Mouse (Mus musculus) heart, embryonic 16.5 days (tissue): ENCODE measurements around the gene H2-Q2. TPM values are rescaled to one million over a fixed set of nuclear protein-coding genes. Genes with fewer than 3 reads are reported as not detected.
A peak's percentile ranks its signal among the peaks of the same experiment; 100 is the strongest.
"Not testable (repeated sequence)": the region's sequence is repeated elsewhere in the genome, so short reads cannot be mapped to it uniquely, and the experiment has no call there.

Source experiments
- ATAC-seq: fragments of 200-750 bp; cut with Nextera tagmentation; replicated peaks from 2 replicates; pipeline ENCODE4 v1.8.0; 2017; ENCODE audit warnings: moderate number of reproducible peaks; ENCODE audit not compliant: insufficient read depth, low FRiP score; ENCODE audit errors: extremely low read depth
- H3K27ac ChIP-seq: fragments of 300-500 bp; sonication (generic); 2 replicates; pipeline ENCODE4 v1.5.1; 2014; ENCODE audit warnings: mild to moderate bottlenecking, low read length, control low read depth, moderate library complexity
- H3K27me3 ChIP-seq: fragments of 300-500 bp; sonication (generic); 2 replicates; pipeline ENCODE4 v1.6.1; 2014; ENCODE audit warnings: low read length, mixed read lengths; ENCODE audit not compliant: control insufficient read depth, insufficient read depth
- H3K36me3 ChIP-seq: fragments of 300-500 bp; sonication (generic); 2 replicates; pipeline ENCODE4 v1.6.1; 2014; ENCODE audit not compliant: control insufficient read depth, insufficient read depth
- H3K4me1 ChIP-seq: fragments of 300-500 bp; sonication (generic); 2 replicates; pipeline ENCODE4 v1.6.1; 2014; ENCODE audit warnings: low read length, mixed read lengths; ENCODE audit not compliant: control insufficient read depth, insufficient read depth
- H3K4me2 ChIP-seq: fragments of 300-500 bp; sonication (generic); 2 replicates; pipeline ENCODE4 v1.6.1; 2014; ENCODE audit warnings: low read depth, mild to moderate bottlenecking, control low read depth, low read length
- H3K4me3 ChIP-seq: fragments of 300-500 bp; sonication (generic); 2 replicates; pipeline ENCODE4 v1.5.1; 2014; ENCODE audit warnings: mild to moderate bottlenecking, control low read depth, low read length
- H3K9ac ChIP-seq: fragments of 300-500 bp; sonication (generic); 2 replicates; pipeline ENCODE4 v1.6.1; 2014; ENCODE audit warnings: low read length, control low read depth
- H3K9me3 ChIP-seq: fragments of 300-500 bp; sonication (generic); replicated peaks from 2 replicates; pipeline ENCODE4 v1.6.1; 2016; ENCODE audit warnings: low read length; ENCODE audit not compliant: control insufficient read depth
- WGBS: fragments of 180-500 bp; shearing (Covaris S2); extraction: QIAGEN DNeasy Blood & Tissue Kit; methylation state at CpG from one replicate; pipeline ENCODE4 v1.1.7; 2014; 5-methylcytosine and 5-hydroxymethylcytosine counted together
- polyA plus RNA-seq: library from polyadenylated mRNA; unstranded; fragments of >200 nt; fragmentation: Nextera tagmentation; extraction: Ambion mirVana; gene quantifications from 2 replicates; pipeline ENCODE4 v1.2.1, GENCODE M21; 2015

The H2-Q2 gene
- polyA plus RNA-seq, 1 experiment from 2014 or later: 2.1 TPM

DNA sequence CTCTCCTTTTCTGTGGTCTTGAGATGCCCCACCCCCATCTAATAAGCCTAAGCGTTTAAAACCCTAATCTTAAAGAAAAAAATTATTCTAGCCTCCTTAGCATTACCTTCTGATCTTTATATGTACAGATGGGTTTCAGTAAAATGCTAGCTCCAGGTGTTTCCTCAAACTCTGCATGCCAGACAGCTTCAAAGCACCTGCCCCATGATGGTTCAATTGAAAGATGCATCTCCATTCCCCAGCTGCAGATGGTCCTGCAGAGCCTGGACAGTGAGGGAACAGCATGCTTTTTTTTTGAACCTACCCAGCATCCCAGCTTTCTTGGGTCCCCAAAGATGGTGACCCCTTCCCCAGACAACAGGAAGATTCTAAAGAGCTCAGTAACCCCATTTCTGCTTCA lies 15.0 kb downstream of the H2-Q2 start:
- H3K4me1 ChIP-seq: 0 out of 2 replicates have a peak, but pooled peaks cover 5% of the 10 kb centered on the region
- no peak for ATAC-seq
- no peak overlapping the region for H3K4me3 ChIP-seq
- no peak overlapping the region for H3K27ac ChIP-seq
- H3K27me3 ChIP-seq: peaks cover 2% of the 10 kb centered on the region; the same call in 1 of the 2 replicates
- no peaks in the 10 kb centered on the region for H3K36me3 ChIP-seq
- H3K9ac ChIP-seq: no peak overlapping the region
- no peak overlapping the region for H3K4me2 ChIP-seq
- WGBS: 26% methylated on average over 1 of the region's 1 CpGs
- no peaks in the 10 kb centered on the region for H3K9me3 ChIP-seq

DNA sequence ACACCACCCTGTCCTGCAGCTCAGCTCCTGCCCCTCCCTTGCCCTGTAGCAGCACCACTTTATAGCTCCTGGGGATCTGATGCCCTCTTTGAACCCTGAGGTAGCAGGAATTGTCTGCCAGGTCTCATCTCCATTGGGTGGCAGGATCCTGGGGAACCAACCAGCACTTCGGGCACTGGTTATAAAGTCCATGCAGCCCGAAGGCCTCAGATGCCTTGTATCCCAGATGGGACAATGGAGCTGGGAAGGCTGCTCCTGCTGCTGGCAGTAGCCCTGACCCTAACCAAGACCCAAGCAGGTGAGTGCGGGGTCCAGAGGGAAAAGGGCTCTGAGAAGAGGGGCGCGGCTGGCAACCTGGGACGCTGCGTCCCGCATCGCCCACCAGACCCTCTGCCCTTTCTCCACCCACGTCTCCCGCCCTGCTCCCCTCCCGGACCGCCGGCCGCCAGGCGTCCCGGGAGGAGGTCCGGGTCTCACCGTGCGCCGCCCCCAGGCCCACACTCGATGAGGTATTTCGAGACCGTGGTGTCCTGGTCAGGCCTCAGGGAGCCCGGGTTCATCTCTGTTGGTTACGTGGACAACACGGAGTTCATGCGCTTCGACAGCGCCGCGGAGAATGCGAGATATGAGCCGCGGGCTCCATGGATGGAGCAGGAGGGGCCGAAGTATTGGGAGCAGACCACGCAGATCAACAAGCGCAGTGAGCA lies 16.9 kb downstream of the H2-Q2 start:
- Histone ChIP-seq H3K27me3 (peaks cover 2% of the 10 kb centered on the region; the same call in 1 of the 2 replicates), H3K4me1 (0 out of 2 replicates have a peak, but pooled peaks cover 5% of the 10 kb centered on the region), H3K9me3 (0 out of 2 replicates have a peak, but pooled peaks cover 6% of the 10 kb centered on the region), H3K9ac (peak overlapping the region; percentile 48), H3K4me3 (peak overlapping the region; percentile 51), H3K36me3 (no peaks in the 10 kb centered on the region), H3K27ac (no peak overlapping the region), H3K4me2 (peak overlapping the region; percentile 74)
- 9% methylated on average over 38 of the region's 38 CpGs for WGBS
- ATAC-seq: no peak

DNA sequence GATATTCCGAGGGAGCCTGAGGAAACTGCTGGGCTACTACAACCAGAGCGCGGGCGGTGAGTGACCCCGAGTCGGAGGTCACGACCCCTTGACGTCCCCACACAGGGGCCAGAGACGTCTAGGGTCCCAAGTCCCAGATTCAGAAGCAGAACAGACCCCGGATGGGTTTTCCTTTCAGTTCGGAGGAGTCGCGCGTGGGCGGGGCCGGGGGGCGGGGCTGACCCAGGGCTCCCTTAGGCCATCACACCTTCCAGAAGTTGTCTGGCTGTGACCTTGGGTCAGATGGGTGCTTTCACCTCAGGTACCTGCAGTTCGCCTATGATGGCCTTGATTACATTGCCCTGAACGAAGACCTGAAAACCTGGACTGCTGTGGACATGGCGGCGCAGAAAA lies 17.4 kb downstream of the H2-Q2 start:
- Histone ChIP-seq H3K27ac (no peak overlapping the region), H3K4me1 (0 out of 2 replicates have a peak, but pooled peaks cover 5% of the 10 kb centered on the region), H3K27me3 (peaks cover 2% of the 10 kb centered on the region; the same call in 1 of the 2 replicates), H3K4me2 (peak overlapping the region; percentile 74), H3K9me3 (0 out of 2 replicates have a peak, but pooled peaks cover 6% of the 10 kb centered on the region), H3K4me3 (peak overlapping the region; percentile 51), H3K36me3 (no peaks in the 10 kb centered on the region), H3K9ac (peak overlapping the region; percentile 48)
- 18% methylated on average over 21 of the region's 21 CpGs for WGBS
- ATAC-seq: no peak

DNA sequence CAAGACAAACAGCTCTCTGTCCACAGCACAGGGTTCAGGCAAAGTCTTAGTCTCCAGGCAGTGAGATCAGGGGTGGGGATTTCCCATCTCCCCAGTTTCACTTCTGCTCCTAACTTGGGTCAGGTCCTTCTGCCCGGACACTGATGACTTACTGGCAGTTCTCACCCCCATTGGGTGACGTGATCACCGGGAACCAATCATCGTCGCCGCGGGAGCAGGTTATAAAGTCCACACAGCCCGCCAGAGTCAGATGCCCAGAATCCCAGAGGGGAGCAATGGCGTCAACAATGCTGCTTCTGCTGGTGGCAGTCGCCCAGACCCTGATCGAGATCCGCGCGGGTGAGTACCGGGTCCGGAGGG lies 37.3 kb downstream of the H2-Q2 start, which contains the start of gene H2-Q4:
Gene H2-Q4, plus strand, starts transcription at position 249 of the 360 bp plus-strand sequence.
- H3K27me3 ChIP-seq: no peaks in the 10 kb centered on the region
- H3K4me3 ChIP-seq: peak within 1 kb of the TSS; percentile 71
- peak within 1 kb of the TSS; percentile 81 for H3K9ac ChIP-seq
- under 1% methylated on average over 16 of the region's 16 CpGs for WGBS
- ATAC-seq: peak; percentile 96
- H3K9me3 ChIP-seq: peaks cover 2% of the 10 kb centered on the region; the same call in 1 of the 2 replicates
- no peak within 1 kb of the TSS for H3K27ac ChIP-seq
- H3K4me2 ChIP-seq: peak within 1 kb of the TSS; percentile 99
- H3K4me1 ChIP-seq: no peaks in the 10 kb centered on the region
- no peaks in the 10 kb centered on the region for H3K36me3 ChIP-seq

DNA sequence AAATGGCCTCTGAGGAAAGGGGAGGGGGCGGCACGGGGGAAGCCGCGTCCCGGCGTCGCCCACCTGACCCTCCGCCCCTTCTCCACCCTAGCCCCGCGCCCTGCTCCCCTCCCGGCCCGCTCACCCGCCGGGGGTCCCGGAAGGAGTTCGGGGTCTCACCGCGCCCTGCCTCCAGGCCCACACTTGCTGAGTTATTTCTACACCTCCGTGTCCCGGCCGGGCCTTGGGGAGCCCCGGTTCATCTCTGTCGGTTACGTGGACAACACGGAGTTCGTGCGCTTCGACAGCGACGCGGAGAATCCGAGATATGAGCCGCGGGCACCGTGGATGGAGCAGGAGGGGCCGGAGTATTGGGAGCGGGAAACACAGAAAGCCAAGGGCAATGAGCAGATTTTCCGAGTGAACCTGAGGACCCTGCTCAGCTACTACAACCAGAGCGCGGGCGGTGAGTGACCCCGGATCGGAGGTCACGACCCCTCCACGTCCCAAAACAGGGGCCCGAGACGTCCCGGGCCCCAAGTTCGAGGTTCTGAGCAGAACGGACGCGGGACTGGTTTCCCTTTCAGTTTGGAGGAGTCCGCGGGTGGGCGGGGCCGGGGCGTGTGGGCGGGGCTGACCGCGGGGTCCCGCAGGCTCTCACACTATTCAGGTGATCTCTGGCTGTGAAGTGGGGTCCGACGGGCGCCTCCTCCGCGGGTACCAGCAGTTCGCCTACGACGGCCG lies 37.8 kb downstream of the H2-Q2 start:
- Histone ChIP-seq H3K9me3 (peaks cover 2% of the 10 kb centered on the region; the same call in 1 of the 2 replicates), H3K36me3 (no peaks in the 10 kb centered on the region), H3K27me3 (no peaks in the 10 kb centered on the region), H3K9ac (peak overlapping the region; percentile 81), H3K4me2 (peak overlapping the region; percentile 99), H3K4me1 (no peaks in the 10 kb centered on the region), H3K4me3 (peak overlapping the region; percentile 71), H3K27ac (no peak overlapping the region)
- 1% methylated on average over 55 of the region's 70 CpGs for WGBS
- peak; percentile 49 for ATAC-seq

DNA sequence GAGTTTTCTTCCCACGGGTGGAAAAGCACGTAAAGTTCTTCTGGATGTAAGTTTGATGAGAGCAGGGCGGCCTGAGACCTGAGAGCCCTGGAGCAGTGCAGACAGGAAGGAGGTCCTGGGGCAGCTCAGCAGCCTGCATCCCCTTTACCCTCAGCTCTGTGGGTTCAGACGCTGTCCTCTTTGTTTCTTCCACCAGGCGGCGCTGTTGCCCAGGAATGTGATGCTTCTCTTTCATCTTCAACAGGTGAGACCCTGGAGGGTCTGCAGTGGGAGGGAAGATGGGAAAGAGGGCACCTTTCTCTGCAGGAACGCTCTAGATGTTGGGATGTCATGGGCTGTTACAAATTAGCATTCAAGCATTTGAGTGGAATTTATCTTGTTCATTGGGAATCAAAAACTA lies 47.8 kb downstream of the H2-Q2 start:
- not testable (repeated sequence) for H3K27ac ChIP-seq, H3K4me1 ChIP-seq, H3K27me3 ChIP-seq, ATAC-seq, H3K36me3 ChIP-seq, H3K4me3 ChIP-seq, H3K4me2 ChIP-seq, H3K9me3 ChIP-seq, H3K9ac ChIP-seq
- WGBS: 6% methylated on average over 7 of the region's 7 CpGs

DNA sequence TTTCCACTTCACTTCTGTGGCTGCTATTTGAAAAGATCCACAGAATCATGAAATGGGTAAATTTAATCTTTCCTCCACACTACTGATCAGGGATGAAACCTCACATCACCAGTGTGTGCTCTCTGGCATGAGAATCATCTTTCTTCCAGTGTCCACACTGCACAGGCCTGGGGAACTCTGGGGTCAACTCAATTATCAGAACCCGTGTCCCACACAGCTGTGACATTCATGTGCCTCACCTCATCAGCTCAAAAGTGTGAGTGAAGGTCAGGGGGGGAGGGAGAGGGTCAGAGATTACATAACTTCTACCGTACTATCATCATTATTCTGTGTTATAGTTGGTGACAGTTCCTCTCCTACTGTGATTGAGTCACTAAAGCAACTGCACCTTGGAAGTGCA lies 50.6 kb downstream of the H2-Q2 start:
- H3K4me2 ChIP-seq: not testable (repeated sequence)
- 53% methylated on average over 2 of the region's 2 CpGs for WGBS

DNA sequence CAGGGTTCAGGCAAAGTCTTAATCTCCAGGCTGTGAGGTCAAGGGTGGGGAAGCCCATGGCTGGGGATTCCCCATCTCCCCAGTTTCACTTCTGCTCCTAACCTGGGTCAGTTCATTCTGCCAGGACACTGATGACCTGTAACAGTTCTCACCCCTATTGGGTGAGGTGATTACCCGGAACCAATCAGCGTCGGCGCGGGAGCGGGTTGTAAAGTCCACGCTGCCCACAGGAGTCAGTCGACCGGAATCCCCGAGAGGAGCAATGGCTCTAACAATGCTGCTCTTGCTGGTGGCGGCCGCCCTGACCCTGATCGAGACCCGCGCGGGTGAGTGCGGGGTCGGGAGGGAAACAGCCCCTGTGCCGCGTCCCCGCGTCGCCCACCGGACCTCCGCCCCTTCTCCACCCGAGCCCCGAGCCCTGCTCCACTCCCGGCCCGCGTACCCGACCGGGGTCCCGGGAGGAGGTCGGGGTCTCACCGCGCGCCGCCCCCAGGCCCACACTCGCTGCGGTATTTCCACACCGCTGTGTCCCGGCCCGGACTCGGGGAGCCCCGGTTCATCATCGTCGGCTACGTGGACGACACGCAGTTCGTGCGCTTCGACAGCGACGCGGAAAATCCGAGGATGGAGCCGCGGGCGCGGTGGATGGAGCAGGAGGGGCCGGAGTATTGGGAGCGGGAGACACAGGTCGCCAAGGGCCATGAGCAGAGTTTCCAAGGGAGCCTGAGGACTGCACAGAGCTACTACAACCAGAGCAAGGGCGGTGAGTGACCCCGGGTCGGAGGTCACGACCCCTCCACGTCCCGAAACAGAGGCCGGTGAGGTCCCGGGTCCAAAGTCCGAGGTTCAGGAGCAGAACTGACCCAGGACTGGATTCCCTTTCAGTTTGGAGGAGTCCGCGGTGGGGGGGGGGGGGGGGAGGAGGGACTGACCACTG lies 52.1 kb downstream of the H2-Q2 start:
- H3K27ac ChIP-seq, H3K36me3 ChIP-seq, H3K9me3 ChIP-seq, H3K9ac ChIP-seq, H3K27me3 ChIP-seq, H3K4me1 ChIP-seq: not testable (repeated sequence)
- H3K4me3 ChIP-seq: peak overlapping the region; percentile 40
- WGBS: 3% methylated on average over 53 of the region's 75 CpGs
- ATAC-seq: 0 out of 2 replicates have a peak, but pooled peaks have one; percentile 37
- H3K4me2 ChIP-seq: peak overlapping the region; percentile 55

More for the DNA sequence above, 50.6 kb downstream of the H2-Q2 start:
- not testable (repeated sequence) for H3K4me3 ChIP-seq, H3K9ac ChIP-seq, ATAC-seq, H3K4me1 ChIP-seq, H3K9me3 ChIP-seq, H3K36me3 ChIP-seq, H3K27ac ChIP-seq, H3K27me3 ChIP-seq
